Mouse (Mus musculus) induced T-regulatory cell, adult 2 months (primary cell): ENCODE measurements around the gene Draxin.

Source experiments
- DNase-seq: peaks from one replicate; pipeline ENCODE4 v3.0.0-alpha.2; 2012; ENCODE audit warnings: low read depth

Draxin gene

DNA sequence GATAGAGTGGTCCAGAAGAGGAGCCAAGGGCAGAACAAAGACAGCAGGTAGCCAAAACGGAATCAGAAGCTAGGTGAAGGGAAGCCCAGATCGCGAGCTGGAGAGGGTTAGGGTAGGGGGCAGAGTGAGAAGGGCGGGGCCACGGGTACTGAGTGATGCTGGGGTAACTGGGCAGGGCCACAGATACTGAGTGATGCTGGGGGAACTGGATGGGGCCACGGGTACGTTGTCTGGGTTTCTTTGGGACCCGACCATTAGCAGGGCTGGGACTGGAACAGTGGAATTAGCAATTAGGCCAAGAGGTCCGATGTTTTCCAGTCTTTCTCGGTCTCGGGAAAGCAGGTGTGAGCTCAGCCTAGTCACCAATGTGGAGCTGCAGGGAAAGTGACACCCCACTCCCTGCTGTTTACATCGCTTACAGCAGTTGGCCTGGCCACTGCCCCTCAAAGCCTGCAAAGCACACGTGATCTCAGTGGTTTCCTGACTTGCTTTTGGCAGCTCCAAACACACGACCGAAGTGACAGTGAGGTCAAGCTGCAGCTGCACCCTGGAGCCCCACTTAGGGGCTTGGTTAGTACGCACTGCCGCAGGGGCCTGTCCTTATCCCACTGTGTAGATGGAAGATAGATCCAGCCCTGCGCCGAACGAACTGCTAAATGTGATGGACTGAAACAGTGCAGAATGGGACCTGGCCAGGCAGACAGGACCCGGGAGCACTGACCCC lies 47.2 kb downstream of the Draxin start:
- no peak for DNase-seq

DNA sequence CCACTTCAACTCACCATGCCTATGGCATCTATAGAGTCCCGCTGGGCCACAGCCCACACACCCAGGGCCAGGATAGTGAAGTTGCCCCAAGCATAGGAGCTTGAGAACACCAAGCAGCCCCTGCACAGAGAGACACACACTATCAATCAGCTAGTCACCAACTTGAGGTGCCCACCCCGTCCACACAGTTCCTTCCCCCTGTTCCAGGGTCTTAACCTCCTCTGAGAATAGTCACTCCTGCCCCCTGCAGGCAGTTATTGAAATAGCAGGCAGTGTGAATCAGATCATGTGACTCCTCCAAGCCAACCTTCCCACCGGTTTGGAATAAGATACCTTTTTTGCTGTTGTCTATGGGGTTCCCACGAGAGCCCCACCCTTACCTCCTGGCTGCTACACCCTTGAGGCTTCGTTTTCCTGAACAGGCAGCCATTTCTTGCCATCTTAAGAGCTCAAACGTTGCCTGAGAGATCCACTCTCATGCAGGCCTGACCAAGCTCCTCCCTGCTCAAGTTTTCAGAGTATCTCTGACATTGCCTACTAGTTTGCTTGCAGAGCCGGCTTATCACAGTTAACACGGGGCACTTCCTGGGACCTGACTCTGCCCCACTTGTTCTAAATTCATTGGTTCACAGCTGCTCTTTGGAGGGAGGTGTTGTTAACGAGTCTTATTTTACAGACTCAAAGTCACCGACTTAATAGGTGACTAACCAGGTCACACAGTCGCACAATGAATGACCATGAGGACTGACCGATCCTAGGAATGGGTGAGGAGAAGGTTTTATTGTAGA lies 48.0 kb downstream of the Draxin start:
- DNase-seq, result peak; percentile 79

GRCm38 (mm10) chr4:148081201-148081600 lies 49.3 kb downstream of the Draxin start:
- DNase-seq, result no peak

- no peak for DNase-seq
Measured at GRCm38 (mm10) chr4:148080597-148080973, 49.9 kb downstream of the Draxin start.

- no peak for DNase-seq
Measured at GRCm38 (mm10) chr4:148079944-148080596, 50.4 kb downstream of the Draxin start.

- DNase-seq, result no peak
Measured at GRCm38 (mm10) chr4:148079212-148079611, 51.3 kb downstream of the Draxin start.

- no peak for DNase-seq
Measured at GRCm38 (mm10) chr4:148075881-148076280, 54.6 kb downstream of the Draxin start.

- peak; percentile 81 for DNase-seq
Measured at GRCm38 (mm10) chr4:148075259-148075658, 55.2 kb downstream of the Draxin start.

GRCm38 (mm10) chr4:148074521-148075189 lies 55.8 kb downstream of the Draxin start:
- DNase-seq, result peak; percentile 65

- no peak for DNase-seq
Measured at GRCm38 (mm10) chr4:148071508-148071907, 59.0 kb downstream of the Draxin start.

DNA sequence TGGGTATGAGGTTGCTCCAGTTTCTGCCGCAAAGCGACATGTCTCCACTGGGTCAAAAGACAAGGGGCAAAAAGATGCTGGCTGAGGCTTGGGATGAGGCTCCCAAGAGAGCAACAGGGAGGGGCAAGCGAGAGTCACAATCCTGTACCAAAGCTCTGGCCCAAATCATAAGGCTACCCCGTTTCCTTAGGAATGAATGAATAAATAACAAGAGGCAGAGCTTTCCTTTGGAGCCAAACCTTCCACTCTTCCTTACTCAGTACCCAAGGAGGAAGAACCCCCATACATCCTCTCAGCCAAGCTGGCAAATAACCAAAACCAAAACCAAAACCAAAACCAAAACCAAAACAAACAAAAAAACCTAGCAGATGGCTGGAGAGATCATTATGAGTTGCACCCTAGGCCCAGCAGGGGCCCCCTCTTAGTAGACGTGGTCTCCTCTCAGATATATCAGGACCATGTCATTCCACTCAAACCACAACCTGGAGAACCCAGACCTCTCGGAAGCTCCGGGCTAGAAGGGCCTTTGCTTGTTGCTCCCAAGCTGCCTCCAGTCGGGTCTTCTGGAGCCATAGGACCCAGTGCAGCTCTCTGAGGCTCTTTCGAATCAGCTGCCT lies 60.8 kb downstream of the Draxin start:
- peak; percentile 72 for DNase-seq

DNA sequence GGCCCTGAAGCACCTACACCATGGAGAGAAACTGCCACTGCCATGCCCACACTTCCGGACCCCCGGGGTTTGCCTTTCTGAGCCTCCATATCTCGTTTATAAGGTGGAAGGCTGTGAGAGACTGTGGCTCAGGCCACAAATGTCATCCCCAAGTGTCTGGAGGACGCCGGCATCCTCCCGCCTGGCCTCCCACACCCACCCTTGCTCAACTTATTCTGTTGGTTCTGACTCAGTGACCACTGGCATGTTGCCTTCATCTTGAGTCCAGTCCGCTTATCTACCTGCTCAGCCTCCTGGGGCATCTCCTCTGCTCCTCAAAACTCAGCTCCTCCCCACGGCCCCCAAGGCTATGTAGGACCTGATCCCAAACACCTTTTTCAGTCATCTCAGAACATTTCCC lies 63.2 kb downstream of the Draxin start:
- DNase-seq, result no peak

GRCm38 (mm10) chr4:148066401-148066744 lies 64.1 kb downstream of the Draxin start:
- DNase-seq, result no peak

GRCm38 (mm10) chr4:148065702-148066400 lies 64.6 kb downstream of the Draxin start:
- DNase-seq, result peak; percentile 32

- DNase-seq, result no peak
Measured at GRCm38 (mm10) chr4:148061086-148061480, 69.4 kb downstream of the Draxin start.

DNA sequence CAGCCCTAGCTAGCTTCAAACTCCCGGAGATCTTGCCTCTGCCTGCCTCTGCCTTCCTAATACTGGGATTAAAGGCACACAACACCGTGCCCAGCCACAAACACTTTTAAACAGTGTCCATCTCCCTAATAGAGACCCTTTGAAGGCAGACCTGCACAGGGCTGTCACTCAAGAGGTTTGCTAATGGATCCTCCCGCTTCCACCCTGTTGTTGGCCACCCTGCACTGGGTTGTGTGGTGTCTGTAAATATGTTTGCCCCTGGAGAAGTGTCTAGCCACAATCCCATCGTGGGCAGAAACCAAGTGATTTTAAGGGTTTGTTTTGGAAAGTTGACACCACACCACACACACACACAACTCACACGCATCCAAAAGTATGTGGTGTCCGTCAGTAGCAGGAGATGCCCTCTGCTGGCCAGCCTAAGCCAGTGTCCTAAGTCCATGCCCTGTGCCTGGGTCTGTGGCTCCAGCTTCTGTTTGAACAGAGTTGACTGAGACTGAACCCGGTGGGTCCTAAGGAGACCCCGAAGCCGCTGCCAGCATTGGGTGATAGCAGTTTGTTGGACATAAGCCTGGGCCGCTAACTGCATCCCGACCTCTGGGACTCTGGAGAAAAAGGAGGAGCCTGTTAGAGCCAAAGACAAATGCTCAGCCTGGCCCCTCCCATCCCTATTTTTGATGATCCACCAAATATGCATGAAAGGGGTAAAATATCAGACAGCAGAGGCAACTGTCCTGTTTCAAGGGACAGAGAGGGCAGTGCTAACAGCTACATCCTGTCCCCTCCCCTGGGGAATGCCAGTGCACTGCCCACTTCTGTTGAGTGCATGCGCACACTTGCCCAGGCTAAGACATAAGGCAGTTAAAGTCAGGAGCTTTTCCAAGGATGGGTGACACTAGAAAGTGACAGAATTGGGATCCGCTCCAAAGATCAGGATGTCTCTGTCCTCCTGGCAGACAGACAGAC lies 70.1 kb downstream of the Draxin start:
- peak; percentile 43 for DNase-seq

GRCm38 (mm10) chr4:148058993-148059392 lies 71.5 kb downstream of the Draxin start:
- no peak for DNase-seq

GRCm38 (mm10) chr4:148058218-148058819 lies 72.2 kb downstream of the Draxin start:
- no peak for DNase-seq

DNA sequence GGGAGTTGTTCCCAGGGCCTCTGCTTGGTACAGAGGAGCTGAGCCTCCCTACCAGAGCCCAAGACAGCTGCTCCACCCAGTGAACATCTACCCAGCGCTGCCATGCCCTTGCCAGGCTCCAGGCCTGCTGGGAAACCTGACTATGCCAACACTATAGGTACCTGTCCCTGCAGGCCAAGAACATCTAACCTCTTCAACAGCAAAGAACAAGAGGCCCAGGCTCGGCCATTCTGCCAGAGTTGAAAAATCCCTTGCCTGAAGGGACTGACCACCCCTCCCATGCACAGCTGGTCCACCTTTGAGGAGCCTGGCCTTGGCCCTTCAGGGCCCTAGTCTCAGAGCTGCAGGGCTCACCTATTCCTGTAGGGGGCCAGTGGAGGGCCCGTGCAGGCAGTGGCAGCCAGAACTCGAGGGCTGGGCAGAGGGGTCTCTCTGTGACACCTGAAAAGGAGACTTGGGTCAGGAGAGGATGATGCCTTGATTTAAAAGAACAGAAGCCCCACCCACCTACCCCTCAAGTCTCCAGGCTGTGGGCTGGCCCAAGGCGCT lies 72.8 kb downstream of the Draxin start:
- no peak for DNase-seq
